Mouse (Mus musculus) thymus, adult 2 months (tissue): ENCODE data around the gene Grxcr1. TPM values are rescaled to one million over a fixed set of nuclear protein-coding genes. Genes with fewer than 3 reads are reported as not detected.

ENCODE experiments used
- DNase-seq: peaks from one replicate; pipeline ENCODE4 v3.0.0; 2021
- H3K27ac ChIP-seq: fragments of 200-500 bp; 2 replicates; pipeline ENCODE4 v1.5.1; 2012; ENCODE audit warnings: low read length, control low read depth; ENCODE audit not compliant: control insufficient read depth, insufficient read depth
- H3K27me3 ChIP-seq: fragments of 200-500 bp; 2 replicates; pipeline ENCODE4 v1.6.1; 2012; ENCODE audit warnings: mild to moderate bottlenecking, low read length, moderate library complexity, mixed read lengths; ENCODE audit not compliant: control insufficient read depth, insufficient read depth
- H3K36me3 ChIP-seq: fragments of 200-500 bp; 2 replicates; pipeline ENCODE4 v1.6.1; 2012; ENCODE audit warnings: mild to moderate bottlenecking, low read length, moderate library complexity; ENCODE audit not compliant: control insufficient read depth, insufficient read depth
- H3K4me1 ChIP-seq: fragments of 200-500 bp; replicated peaks from 2 replicates; pipeline ENCODE4 v1.6.1; 2012; ENCODE audit warnings: low read length; ENCODE audit not compliant: control insufficient read depth, insufficient read depth
- H3K4me3 ChIP-seq: fragments of 200-500 bp; 2 replicates; pipeline ENCODE4 v1.5.1; 2012; ENCODE audit warnings: mild to moderate bottlenecking, low read length, control low read depth, moderate library complexity; ENCODE audit not compliant: control insufficient read depth, insufficient read depth
- CTCF ChIP-seq: fragments of 200-500 bp; IDR thresholded peaks from 2 replicates; pipeline ENCODE4 v1.5.1; 2012; ENCODE audit warnings: mild to moderate bottlenecking, control low read depth, low read length, moderate library complexity, borderline replicate concordance; ENCODE audit not compliant: control insufficient read depth, poor library complexity, insufficient read depth; ENCODE audit errors: extremely low read depth
- POLR2A ChIP-seq: fragments of 200-500 bp; IDR thresholded peaks from 2 replicates; pipeline ENCODE4 v1.6.1; 2012; ENCODE audit warnings: mild to moderate bottlenecking, low read length, control low read depth, moderate library complexity; ENCODE audit not compliant: control insufficient read depth, poor library complexity, insufficient read depth; ENCODE audit errors: extremely low read depth
- WGBS: fragments of 180-500 bp; shearing (Covaris S2); methylation state at CpG from one replicate; pipeline ENCODE4 v1.1.7; 2018; 5-methylcytosine and 5-hydroxymethylcytosine counted together
- polyA plus RNA-seq: library from polyadenylated mRNA; depleted of rRNA; stranded (reverse); fragments of >200 nt; gene quantifications from 2 replicates; pipeline ENCODE4 v1.2.3, GENCODE M21; 2012; rRNA removed

The Grxcr1 gene
- polyA plus RNA-seq = not detected in 2 replicates

- H3K27ac ChIP-seq = no peak within 1 kb of the TSS
- DNase-seq = no peak
- no peak within 1 kb of the TSS for H3K4me3 ChIP-seq
- H3K4me1 ChIP-seq = no peaks in the 10 kb centered on the region
- no peaks in the 10 kb centered on the region for H3K36me3 ChIP-seq
- no peaks in the 10 kb centered on the region for H3K27me3 ChIP-seq
- no peak for TF ChIP-seq CTCF
- TF ChIP-seq POLR2A = no peak
- WGBS = 94% methylated on average over 6 of the region's 6 CpGs
Observed at GRCm38 (mm10) chr5:68031744-68032143, at the start of gene Grxcr1. Gene Grxcr1 (plus strand): TSS chr5:68031835.

DNA sequence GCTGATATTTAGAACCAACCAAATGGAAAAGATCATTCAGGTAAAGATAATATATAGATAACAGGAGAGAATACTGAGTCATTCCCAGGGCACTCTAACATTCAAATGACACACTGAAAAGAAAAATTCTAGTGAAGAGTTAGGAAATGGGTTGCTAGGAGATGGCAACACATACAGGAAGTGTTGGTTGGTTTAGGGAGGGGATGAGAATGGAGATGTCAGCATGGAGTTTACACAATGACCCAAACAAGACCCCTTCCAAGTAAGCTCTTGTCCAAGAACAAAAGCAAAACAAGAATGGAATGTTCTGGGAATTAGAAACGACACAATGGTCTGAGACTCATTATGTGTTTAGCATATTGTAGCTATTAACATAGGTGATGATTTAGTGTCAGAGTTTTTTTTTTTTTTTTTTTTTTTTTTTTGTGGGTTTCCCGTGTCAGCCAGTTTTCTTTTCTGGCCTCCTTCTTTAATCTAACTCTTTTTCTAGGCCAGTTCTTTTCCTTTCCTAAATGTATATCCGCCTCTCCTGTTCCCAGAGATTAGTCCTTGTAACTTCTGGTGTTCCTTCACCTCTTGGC, 49.6 kb upstream of the Grxcr1 start:
- H3K4me1 ChIP-seq = no peaks in the 10 kb centered on the region
- TF ChIP-seq CTCF (no peak), POLR2A (no peak)
- H3K36me3 ChIP-seq = no peaks in the 10 kb centered on the region
- no peaks in the 10 kb centered on the region for H3K27me3 ChIP-seq
- DNase-seq = no peak
- 35% methylated on average over 3 of the region's 3 CpGs for WGBS
- H3K27ac ChIP-seq = no peak overlapping the region
- no peak overlapping the region for H3K4me3 ChIP-seq

DNA sequence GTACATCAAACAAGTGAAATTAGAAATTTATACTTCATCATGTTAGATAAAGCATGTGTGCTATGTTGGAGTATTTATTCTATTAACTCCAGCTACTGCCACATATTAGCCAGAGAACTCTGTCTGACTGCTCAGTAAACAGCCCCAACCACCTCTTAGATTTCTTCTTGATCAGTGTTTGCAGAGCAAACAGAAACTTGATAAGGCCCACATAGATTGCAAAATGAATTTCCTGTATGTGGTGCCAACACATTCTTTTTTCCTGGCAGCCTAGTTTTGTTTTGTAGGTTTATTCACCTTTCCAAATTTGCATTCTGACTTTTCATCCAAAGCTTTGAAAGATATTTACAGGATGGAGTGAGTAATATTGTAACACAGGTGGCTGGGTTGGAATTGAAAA, 41.2 kb upstream of the Grxcr1 start:
- H3K36me3 ChIP-seq = no peaks in the 10 kb centered on the region
- H3K27ac ChIP-seq = no peak overlapping the region

DNA sequence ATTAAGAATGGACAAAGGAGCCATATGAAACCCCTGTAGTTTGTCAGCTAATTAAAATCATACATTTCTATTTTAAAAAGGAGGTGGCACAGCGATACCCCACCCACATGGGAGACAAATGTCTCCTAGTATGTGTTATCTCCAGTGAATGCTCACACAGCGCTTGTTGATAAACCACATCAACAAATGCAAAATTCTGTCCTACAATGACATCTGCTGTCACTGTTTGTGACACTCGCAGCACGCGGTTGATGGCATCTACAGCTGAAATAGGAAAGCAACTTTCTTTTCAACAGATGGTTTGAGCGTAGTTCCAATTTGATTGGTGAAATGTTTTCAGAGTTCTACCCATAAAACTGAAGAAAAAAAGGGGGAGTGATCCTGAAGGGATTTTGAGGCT, 29.0 kb upstream of the Grxcr1 start:
- WGBS = 84% methylated on average over 6 of the region's 6 CpGs
- Histone ChIP-seq H3K36me3 (no peaks in the 10 kb centered on the region), H3K4me3 (no peak overlapping the region), H3K27me3 (no peaks in the 10 kb centered on the region), H3K4me1 (no peaks in the 10 kb centered on the region), H3K27ac (no peak overlapping the region)
- no peak for TF ChIP-seq CTCF
- no peak for TF ChIP-seq POLR2A
- no peak for DNase-seq

More for the DNA sequence above, 41.2 kb upstream of the Grxcr1 start:
- Histone ChIP-seq H3K4me3 (no peak overlapping the region), H3K4me1 (no peaks in the 10 kb centered on the region), H3K27me3 (no peaks in the 10 kb centered on the region)
- no peak for TF ChIP-seq CTCF
- TF ChIP-seq POLR2A = no peak
- no peak for DNase-seq

DNA sequence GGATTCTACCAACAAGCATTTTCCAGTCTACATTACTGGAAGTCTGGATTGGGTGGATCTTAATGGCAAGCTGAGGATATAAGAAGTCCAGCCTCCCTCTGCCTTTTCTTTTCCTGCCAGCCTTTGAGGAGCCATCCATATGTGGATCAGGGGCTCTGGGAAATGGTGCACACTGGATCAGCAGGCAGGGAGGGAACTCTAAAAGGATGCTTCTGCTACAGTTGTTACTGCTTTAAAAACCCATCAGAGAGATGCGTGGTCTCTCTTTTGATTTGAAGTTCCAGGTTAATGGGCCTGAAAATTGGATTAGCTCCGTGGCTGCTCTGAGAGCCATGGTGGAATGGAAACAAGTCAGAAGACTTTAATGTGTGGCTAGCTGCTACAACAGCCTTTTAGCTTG, 27.7 kb upstream of the Grxcr1 start:
- H3K36me3 ChIP-seq = no peaks in the 10 kb centered on the region
- no peak for TF ChIP-seq CTCF
- TF ChIP-seq POLR2A = no peak
- no peak for DNase-seq
- H3K27ac ChIP-seq = no peak overlapping the region
- no peak overlapping the region for H3K4me3 ChIP-seq
- no peaks in the 10 kb centered on the region for H3K27me3 ChIP-seq
- H3K4me1 ChIP-seq = no peaks in the 10 kb centered on the region
- WGBS = 91% methylated on average over 2 of the region's 2 CpGs

DNA sequence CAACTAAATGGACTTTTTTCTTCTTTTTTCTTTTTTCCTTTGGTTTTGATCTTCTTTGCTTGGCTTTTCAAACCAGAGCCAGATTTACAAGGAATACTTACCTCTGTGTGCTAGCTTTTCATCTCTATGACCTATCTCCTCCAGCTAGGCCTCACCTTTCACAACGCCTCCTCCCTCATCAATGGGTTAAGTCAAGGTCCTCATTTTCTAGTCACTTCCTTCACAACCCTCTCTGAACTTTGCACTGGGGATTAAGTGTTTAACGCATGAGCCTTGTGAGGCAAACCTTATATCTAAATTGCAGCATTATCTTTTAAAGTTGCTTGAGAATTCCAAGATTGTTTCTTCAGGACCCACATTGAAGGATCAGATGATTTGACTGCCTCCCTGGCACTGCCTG, 27.2 kb upstream of the Grxcr1 start:
- Histone ChIP-seq H3K36me3 (no peaks in the 10 kb centered on the region), H3K4me1 (no peaks in the 10 kb centered on the region), H3K4me3 (no peak overlapping the region), H3K27ac (no peak overlapping the region), H3K27me3 (no peaks in the 10 kb centered on the region)
- TF ChIP-seq CTCF (no peak), POLR2A (no peak)
- WGBS = 96% methylated on average over 2 of the region's 2 CpGs
- no peak for DNase-seq

GRCm38 (mm10) chr5:68007074-68007473, 24.6 kb upstream of the Grxcr1 start:
- Histone ChIP-seq H3K36me3 (no peaks in the 10 kb centered on the region), H3K27ac (no peak overlapping the region), H3K27me3 (no peaks in the 10 kb centered on the region), H3K4me3 (no peak overlapping the region), H3K4me1 (no peaks in the 10 kb centered on the region)
- DNase-seq = no peak
- no peak for TF ChIP-seq POLR2A
- no peak for TF ChIP-seq CTCF
- 32% methylated on average over 4 of the region's 4 CpGs for WGBS
